Mouse (Mus musculus): ENCODE results near the gene Cox6b2.

DNA sequence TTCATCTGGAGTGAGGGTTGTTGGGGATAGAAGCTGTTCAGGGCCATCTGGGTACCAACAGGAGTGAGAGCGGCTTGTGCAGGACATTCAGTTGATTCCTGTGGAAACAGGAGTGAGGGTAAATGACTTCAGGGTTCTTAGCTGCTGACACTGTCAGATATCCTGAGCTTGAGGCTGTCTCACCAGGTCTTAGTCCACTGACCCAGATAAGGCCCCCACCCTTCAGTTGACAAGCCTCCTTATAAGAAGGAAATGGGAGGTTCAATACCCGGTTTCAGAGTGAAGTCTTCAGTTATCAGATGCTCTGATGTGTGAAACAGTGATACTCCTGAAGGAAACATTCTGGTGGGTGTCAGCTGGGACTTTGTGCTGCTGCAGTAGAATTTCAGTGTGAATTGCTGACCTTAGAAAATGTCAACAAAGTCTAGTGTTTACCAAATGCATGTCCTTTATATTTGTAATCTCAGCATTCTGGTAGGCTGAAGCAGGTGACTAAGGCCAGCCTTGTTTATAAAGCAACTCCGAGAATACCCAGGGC is 41.8 kb upstream of the Cox6b2 start:
- TF ChIP-seq CTCF (IDR thresholded peaks at IDR 0.05; ENCODE audit: extremely low read depth, insufficient read depth, low read length), result no peak
- TF ChIP-seq POLR2A (IDR thresholded peaks at IDR 0.05; ENCODE audit: extremely low read depth, insufficient read depth, low read length), result no peak
